Mouse (Mus musculus) midbrain, embryonic 14.5 days (tissue): ENCODE data around the gene Dnttip1. TPM values are rescaled to one million over a fixed set of nuclear protein-coding genes. Genes with fewer than 3 reads are reported as not detected.

Source experiments
- ATAC-seq: fragments of 200-750 bp; cut with Nextera tagmentation; 2 replicates; pipeline ENCODE4 v1.8.0; 2017; ENCODE audit warnings: moderate number of reproducible peaks, moderate library complexity; ENCODE audit not compliant: low FRiP score, low TSS enrichment
- DNase-seq: peaks from one replicate; pipeline ENCODE4 v3.0.0-alpha.2; 2015
- H3K27ac ChIP-seq: fragments of 300-500 bp; sonication (generic); replicated peaks from 2 replicates; pipeline ENCODE4 v1.5.1; 2014; ENCODE audit warnings: mild to moderate bottlenecking, low read depth, low read length, moderate library complexity
- H3K27me3 ChIP-seq: fragments of 300-500 bp; sonication (generic); 2 replicates; pipeline ENCODE4 v1.6.1; 2014; ENCODE audit warnings: low read length, control low read depth, mixed read lengths; ENCODE audit not compliant: control insufficient read depth, insufficient read depth
- H3K36me3 ChIP-seq: fragments of 300-500 bp; sonication (generic); 2 replicates; pipeline ENCODE4 v1.6.1; 2014; ENCODE audit warnings: low read length, control low read depth; ENCODE audit not compliant: control insufficient read depth, insufficient read depth
- H3K4me1 ChIP-seq: fragments of 300-500 bp; sonication (generic); 2 replicates; pipeline ENCODE4 v1.6.1; 2014; ENCODE audit warnings: mild to moderate bottlenecking, antibody characterized with exemption, low read length, control low read depth; ENCODE audit not compliant: control insufficient read depth, insufficient read depth
- H3K4me2 ChIP-seq: fragments of 300-500 bp; sonication (generic); 2 replicates; pipeline ENCODE4 v1.6.1; 2014; ENCODE audit warnings: mild to moderate bottlenecking, low read length, moderate library complexity
- H3K4me3 ChIP-seq: fragments of 300-500 bp; sonication (generic); replicated peaks from 2 replicates; pipeline ENCODE4 v1.5.1; 2014; ENCODE audit warnings: low read depth, low read length
- H3K9ac ChIP-seq: fragments of 300-500 bp; sonication (generic); replicated peaks from 2 replicates; pipeline ENCODE4 v1.6.1; 2014; ENCODE audit warnings: mild to moderate bottlenecking, low read length, moderate library complexity
- H3K9me3 ChIP-seq: fragments of 300-500 bp; sonication (generic); 2 replicates; pipeline ENCODE4 v1.6.1; 2016; ENCODE audit warnings: low read length, control low read depth, mixed read lengths; ENCODE audit not compliant: control insufficient read depth
- WGBS: fragments of 180-500 bp; shearing (Covaris S2); extraction: QIAGEN DNeasy Blood & Tissue Kit; methylation state at CpG from one replicate; pipeline ENCODE4 v1.1.7; 2014; 5-methylcytosine and 5-hydroxymethylcytosine counted together
- polyA plus RNA-seq: library from polyadenylated mRNA; unstranded; fragments of >200 nt; fragmentation: Nextera tagmentation; extraction: Ambion mirVana; gene quantifications from 2 replicates; pipeline ENCODE4 v1.2.1, GENCODE M21; 2014

Gene Dnttip1
- polyA plus RNA-seq, 1 experiment from 2014 or later, result 55.0 TPM

DNA sequence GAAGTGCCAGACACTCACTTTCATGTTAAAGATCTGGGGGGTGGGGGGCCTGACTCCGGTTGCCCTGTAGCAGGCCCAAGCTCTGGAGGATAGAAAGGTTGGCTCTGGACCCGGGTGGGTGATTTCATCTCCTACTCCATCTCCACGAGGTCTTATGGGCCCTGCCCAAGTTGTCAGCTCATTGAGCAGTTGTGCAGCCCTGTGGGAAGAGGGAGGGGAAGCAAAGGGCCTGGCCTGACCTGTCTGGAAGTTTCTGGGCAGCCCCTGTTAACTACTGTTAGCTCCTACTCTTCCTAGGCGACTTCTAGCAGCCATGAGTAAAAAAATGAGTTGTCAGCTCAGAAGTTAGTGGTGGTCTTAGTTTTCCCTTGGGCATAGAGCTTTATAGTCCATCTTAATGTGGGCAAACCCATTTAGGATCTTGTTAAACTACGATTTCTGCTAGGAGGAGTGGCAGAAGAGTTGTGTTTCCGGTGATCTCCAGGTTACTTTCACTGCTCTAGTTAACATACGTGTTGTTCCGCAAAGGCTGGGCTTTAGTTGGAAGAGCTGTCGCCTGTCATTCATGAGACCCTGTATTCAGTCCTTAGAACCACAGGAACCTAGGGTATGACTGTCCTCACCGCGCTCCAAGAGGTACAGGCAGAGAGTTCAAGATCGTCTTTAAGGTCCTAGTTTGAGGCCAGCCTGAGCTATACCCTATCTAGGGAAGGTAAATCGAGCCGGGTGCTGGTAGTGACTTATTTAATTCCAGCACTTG is 27.6 kb downstream of the Dnttip1 start:
- ATAC-seq, result no peak
- 82% methylated on average over 14 of the region's 14 CpGs for WGBS
- H3K4me3 ChIP-seq, result no peak overlapping the region

DNA sequence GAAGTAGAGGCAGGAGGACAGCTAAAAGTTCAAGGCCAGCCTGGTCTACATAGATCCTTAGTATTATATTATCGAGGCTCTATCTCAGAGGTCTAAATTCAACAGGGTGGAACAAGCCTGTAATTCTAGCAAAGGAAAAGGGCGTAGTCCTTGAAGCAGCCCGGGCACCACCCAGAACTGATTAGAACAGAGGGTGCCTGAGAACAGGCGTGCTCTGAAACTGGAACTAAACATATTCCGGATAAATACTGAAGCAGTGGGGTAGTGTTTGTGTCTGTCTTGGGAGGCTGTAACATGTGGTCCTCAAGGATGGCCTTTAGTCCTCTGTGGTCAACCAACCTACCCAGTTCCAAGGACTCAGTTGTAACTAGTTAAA is 28.2 kb downstream of the Dnttip1 start:
- no peak for DNase-seq
- Histone ChIP-seq H3K4me3 (no peak overlapping the region), H3K4me2 (no peak overlapping the region), H3K4me1 (peaks cover 5% of the 10 kb centered on the region), H3K9me3 (no peaks in the 10 kb centered on the region), H3K27me3 (no peaks in the 10 kb centered on the region), H3K36me3 (no peaks in the 10 kb centered on the region), H3K9ac (no peak overlapping the region), H3K27ac (no peak overlapping the region)
- WGBS, result 89% methylated on average over 5 of the region's 5 CpGs
- no peak for ATAC-seq

More for the DNA sequence above, 27.6 kb downstream of the Dnttip1 start:
- Histone ChIP-seq H3K36me3 (no peaks in the 10 kb centered on the region), H3K4me2 (no peak overlapping the region), H3K27ac (no peak overlapping the region), H3K9me3 (no peaks in the 10 kb centered on the region), H3K9ac (no peak overlapping the region), H3K4me1 (peaks cover 5% of the 10 kb centered on the region), H3K27me3 (no peaks in the 10 kb centered on the region)
- DNase-seq, result no peak

DNA sequence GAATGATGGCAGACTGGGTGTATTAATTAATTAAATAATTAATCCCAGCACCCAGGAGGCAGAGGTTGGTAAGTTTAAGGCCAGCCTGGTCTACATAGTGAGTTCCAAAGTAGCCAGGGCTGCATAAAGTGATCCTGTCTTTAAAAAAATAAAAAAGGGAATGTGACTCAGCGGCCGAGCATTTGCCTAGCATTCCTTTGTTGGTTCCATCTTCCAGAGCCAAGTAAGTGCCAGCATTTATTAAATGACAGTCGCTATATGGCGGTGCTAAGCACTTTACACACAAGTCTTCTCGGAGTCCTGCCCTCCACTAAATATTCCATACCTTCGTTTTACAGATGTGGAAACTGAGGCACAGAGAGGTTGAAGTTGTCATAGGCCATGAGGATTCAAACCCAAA is 30.3 kb downstream of the Dnttip1 start:
- no peak overlapping the region for H3K9ac ChIP-seq
- H3K9me3 ChIP-seq, result no peaks in the 10 kb centered on the region
- WGBS, result 91% methylated on average over 6 of the region's 6 CpGs
- no peaks in the 10 kb centered on the region for H3K27me3 ChIP-seq
- H3K4me1 ChIP-seq, result no peaks in the 10 kb centered on the region
- H3K4me3 ChIP-seq, result no peak overlapping the region
- no peak overlapping the region for H3K27ac ChIP-seq
- H3K4me2 ChIP-seq, result no peak overlapping the region
- no peaks in the 10 kb centered on the region for H3K36me3 ChIP-seq
- DNase-seq (no peak), ATAC-seq (no peak)

GRCm38 (mm10) chr2:164776801-164777200 is 31.0 kb downstream of the Dnttip1 start:
- H3K4me2 ChIP-seq, result no peak overlapping the region
- H3K9ac ChIP-seq, result no peak overlapping the region
- ATAC-seq, result no peak
- no peak overlapping the region for H3K4me3 ChIP-seq
- no peaks in the 10 kb centered on the region for H3K27me3 ChIP-seq
- WGBS, result 73% methylated on average over 17 of the region's 17 CpGs
- H3K36me3 ChIP-seq, result no peaks in the 10 kb centered on the region
- H3K4me1 ChIP-seq, result no peaks in the 10 kb centered on the region
- no peaks in the 10 kb centered on the region for H3K9me3 ChIP-seq
- no peak for DNase-seq
- H3K27ac ChIP-seq, result no peak overlapping the region

- ATAC-seq (no peak), DNase-seq (no peak)
- no peak overlapping the region for H3K9ac ChIP-seq
- H3K27ac ChIP-seq, result no peak overlapping the region
- WGBS, result 85% methylated on average over 30 of the region's 30 CpGs
- no peak overlapping the region for H3K4me2 ChIP-seq
- H3K36me3 ChIP-seq, result no peaks in the 10 kb centered on the region
- no peak overlapping the region for H3K4me3 ChIP-seq
- no peaks in the 10 kb centered on the region for H3K27me3 ChIP-seq
- no peaks in the 10 kb centered on the region for H3K9me3 ChIP-seq
- no peaks in the 10 kb centered on the region for H3K4me1 ChIP-seq
These were observed 31.6 kb downstream of the Dnttip1 start for GRCm38 (mm10) chr2:164777246-164778014.

DNA sequence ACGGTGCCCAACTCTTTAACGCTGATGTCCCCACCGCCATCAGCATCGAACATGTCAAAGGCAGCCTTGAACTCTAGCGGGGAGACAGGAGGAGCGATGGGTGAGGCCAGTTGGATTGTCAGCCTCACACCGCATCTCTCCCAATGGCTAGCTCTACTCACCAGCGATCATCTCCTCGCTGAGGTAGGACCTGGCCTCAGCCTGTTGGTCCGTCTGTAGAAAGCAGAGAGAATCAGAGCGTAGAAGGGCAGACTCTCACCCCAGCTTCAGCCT is 32.2 kb downstream of the Dnttip1 start:
- Histone ChIP-seq H3K9ac (no peak overlapping the region), H3K4me2 (no peak overlapping the region), H3K27me3 (no peaks in the 10 kb centered on the region), H3K36me3 (no peaks in the 10 kb centered on the region), H3K4me1 (no peaks in the 10 kb centered on the region), H3K4me3 (no peak overlapping the region), H3K27ac (no peak overlapping the region), H3K9me3 (no peaks in the 10 kb centered on the region)
- no peak for ATAC-seq
- WGBS, result 90% methylated on average over 11 of the region's 11 CpGs
- no peak for DNase-seq

GRCm38 (mm10) chr2:164778809-164779208 is 33.0 kb downstream of the Dnttip1 start:
- Histone ChIP-seq H3K36me3 (no peaks in the 10 kb centered on the region), H3K27me3 (no peaks in the 10 kb centered on the region), H3K4me1 (no peaks in the 10 kb centered on the region), H3K9me3 (no peaks in the 10 kb centered on the region), H3K4me2 (no peak overlapping the region), H3K4me3 (no peak overlapping the region), H3K9ac (no peak overlapping the region), H3K27ac (no peak overlapping the region)
- no peak for ATAC-seq
- no peak for DNase-seq
- 86% methylated on average over 7 of the region's 7 CpGs for WGBS

GRCm38 (mm10) chr2:164779481-164780086 is 33.8 kb downstream of the Dnttip1 start, which contains the start of gene Tnnc2:
Gene Tnnc2 (minus strand): TSS chr2:164779967.
- WGBS, result 71% methylated on average over 8 of the region's 8 CpGs
- H3K4me1 ChIP-seq, result no peaks in the 10 kb centered on the region
- H3K27ac ChIP-seq, result no peak within 1 kb of the TSS
- ATAC-seq (no peak), DNase-seq (no peak)
- H3K9ac ChIP-seq, result no peak within 1 kb of the TSS
- H3K4me2 ChIP-seq, result no peak within 1 kb of the TSS
- H3K36me3 ChIP-seq, result no peaks in the 10 kb centered on the region
- H3K9me3 ChIP-seq, result no peaks in the 10 kb centered on the region
- no peak within 1 kb of the TSS for H3K4me3 ChIP-seq
- no peaks in the 10 kb centered on the region for H3K27me3 ChIP-seq
